Mouse (Mus musculus) urinary bladder, postnatal 0 days (tissue): ENCODE data around the gene Wdr75. TPM values are rescaled to one million over a fixed set of nuclear protein-coding genes. Genes with fewer than 3 reads are reported as not detected.

ENCODE experiments used
- polyA plus RNA-seq: library from polyadenylated mRNA; unstranded; fragments of >200 nt; fragmentation: Nextera tagmentation; extraction: Ambion mirVana; gene quantifications from 2 replicates; pipeline ENCODE4 v1.2.1, GENCODE M21; 2015

Gene Wdr75
- polyA plus RNA-seq = 37.7 and 38.9 TPM in 2 replicates

DNA sequence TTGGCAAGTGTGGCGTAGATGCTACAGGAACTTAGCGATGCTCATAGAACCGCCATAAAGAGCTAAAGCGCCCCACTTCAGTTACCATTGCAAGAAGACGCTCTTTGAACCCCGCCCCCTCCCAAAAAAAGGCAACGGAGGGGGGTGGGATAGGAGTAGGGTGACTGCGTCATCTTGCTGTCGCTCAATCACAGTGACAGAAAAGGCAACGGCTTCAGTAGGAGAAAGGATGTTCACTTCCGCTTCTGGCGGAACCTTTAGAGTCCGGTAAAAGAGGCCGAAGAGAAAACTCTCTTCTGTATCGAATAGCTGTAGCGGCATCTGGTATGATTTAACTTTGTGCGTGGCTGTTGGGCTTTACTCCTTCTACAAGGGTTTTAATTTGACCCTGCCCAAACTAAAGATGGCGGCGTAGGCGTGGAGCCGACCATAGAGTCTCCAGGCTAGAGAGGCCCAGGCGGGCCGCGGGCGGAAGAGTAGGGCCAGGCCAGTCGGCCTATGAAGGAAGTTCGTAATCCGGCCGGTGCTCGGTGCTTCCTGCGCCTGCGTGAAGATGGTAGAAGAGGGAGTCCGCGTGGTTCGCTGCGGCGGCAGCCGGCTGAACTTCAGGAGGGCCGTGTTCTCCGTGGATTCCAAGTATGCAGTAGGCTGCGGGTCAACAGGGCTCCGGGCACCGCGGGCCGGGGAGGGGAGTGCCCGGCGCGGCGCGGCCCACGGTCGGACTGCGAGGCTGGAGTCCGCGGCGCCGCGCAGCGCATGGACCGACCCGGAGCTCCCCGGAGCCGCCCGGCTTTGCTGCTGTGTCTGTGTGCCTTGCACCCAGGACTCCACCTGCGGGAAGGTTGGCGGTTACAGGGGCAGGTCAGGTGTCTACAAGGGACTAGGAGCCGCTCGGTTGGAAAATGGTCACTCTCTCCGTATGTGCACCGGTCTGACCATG, at the start of gene Wdr75:
Gene Wdr75, plus strand, starts transcription at position 198 of the 940 bp plus-strand sequence.

Other genes starting within 250 kb of the Wdr75 start
- gene Gm5269, start 95.1 kb downstream of the Wdr75 start, polyA plus RNA-seq = not detected in 2 replicates
- gene Slc40a1, start 131.4 kb downstream of the Wdr75 start, polyA plus RNA-seq = 30.1 and 35.8 TPM in 2 replicates